Mouse (Mus musculus): ENCODE results near the gene Slc7a11.
"Not testable (repeated sequence)": the region's sequence is repeated elsewhere in the genome, so short reads cannot be mapped to it uniquely, and the experiment has no call there.

The Slc7a11 gene

DNA sequence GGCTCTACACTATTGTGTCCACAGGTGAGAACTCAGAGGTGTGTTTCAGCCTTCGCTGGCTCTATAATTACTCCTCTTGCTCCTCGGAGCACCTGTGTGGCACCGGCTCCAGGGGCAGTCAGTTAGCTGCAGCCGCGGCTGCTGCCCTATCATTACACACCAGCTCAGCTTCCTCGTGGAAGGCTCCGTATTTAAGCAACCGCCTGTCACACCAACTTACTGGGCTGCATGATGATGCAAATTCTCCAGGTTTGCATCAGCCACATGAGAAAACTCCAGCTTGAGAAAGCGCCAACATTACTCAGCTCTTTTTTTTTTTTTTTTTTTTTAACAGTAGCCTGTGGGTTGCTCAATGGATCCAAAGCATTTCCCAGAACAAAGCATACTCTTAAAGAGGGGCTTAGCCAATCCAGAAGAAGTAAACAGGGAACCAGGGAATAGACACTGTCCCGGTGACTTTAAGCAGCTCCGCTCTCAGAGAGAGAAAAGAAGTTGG lies at the start of gene Slc7a11:
Slc7a11 (minus strand) TSS at position 194 of the 496 bp plus-strand sequence.
- in situ Hi-C loops (cut with MboI; ENCODE audit: unreplicated experiment in 2 of 2) = no loop called here

DNA sequence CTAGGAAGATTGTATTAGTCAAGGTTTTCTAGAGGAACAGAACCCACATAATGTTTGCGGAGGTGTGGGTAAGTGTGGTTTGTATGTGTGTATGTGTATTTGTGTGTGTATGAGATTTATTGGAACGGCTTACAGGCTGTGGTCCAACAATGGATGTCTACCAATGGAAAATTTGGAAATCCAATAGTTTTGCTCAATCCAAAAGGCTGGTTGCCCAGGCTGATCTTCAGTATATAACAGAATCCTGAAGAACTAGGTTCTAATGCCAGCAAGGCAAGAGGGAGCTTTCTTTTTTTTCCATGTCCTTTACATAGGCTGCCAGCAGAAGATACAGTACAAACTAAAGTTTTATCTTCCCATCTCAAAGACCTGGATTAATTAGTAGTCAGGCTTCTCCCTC lies 48.3 kb upstream of the Slc7a11 start:
- in situ Hi-C loops (cut with MboI; ENCODE audit: unreplicated experiment in 2 of 2) = no loop called here

DNA sequence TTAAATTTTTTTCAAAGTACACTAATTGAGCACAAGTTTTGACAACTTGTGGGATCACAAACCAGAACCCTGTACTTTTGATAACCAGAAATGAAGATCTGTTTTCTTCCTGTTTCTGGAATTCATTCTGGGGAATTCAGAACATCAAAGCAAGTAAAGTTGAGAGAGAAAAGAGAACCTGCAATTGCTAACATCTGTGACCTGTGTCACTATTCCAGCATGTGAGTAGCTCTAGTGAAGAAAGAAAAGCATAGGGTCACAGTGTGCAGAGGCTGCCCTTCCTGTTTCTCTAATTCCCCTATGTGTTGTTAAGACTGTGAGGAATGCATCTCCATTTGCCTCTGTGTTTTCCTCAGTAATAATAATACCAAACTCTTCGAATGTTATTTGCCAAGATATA lies 40.7 kb upstream of the Slc7a11 start:
- in situ Hi-C loops (cut with MboI; ENCODE audit: unreplicated experiment in 2 of 2) = no loop called here

DNA sequence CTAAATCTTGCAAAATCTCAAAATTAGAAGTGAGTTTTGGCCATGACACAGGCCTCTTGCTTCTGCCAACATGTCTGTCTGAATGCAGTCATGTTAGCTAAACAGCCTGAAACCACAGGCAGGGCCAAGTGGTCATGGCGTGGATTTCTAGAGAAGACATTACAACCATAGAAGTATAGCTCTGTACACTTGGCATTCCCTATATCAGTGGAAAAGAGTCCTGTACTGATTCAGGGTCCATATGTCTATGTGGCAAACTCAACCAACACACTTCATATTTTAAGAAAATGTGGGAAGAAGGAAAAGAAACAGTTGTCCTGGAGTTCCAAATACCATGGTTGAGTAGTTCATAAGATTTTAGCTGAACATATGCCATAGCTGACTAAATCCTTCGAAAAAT lies 18.8 kb upstream of the Slc7a11 start:
- in situ Hi-C loops (cut with MboI; ENCODE audit: unreplicated experiment in 2 of 2) = no loop called here

DNA sequence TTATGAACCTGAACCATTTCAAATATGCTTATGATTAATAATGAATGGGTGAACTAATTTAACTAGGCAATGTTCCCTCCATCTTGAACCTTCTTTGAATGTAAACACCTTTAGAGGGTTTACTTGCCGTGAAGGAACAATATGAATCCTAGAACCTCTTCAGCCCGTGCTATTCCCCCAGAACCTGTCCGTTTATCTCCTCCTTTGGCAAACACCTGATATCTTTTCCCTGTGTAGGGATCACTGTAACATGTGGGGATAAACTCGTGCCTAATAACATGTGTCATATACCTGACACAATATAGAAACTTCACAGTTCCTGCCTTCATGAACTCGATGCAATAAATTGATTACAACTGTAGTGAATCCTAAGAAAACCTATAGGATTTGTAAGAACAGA lies 13.7 kb upstream of the Slc7a11 start:
- in situ Hi-C loops (cut with MboI; ENCODE audit: unreplicated experiment in 2 of 2) = no loop called here

DNA sequence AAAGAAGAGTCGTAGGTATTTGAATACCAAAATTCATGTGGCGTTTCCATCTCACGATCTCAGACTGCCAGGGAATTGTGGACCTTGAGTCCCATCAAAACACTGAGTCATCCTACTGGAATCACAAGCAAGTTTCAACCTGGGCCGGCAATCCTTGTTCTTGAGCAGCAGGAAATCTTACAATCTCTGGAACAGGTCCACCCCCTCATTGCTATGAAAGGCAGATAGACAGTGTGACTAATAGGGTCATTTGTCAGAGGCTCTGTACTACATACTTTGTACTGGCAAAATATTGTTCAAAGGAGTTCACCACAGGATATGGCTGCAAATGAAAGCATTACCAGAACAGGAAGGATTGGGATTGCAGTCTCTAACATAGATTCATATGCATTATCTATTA lies 13.2 kb upstream of the Slc7a11 start:
- in situ Hi-C loops (cut with MboI; ENCODE audit: unreplicated experiment in 2 of 2) = no loop called here

DNA sequence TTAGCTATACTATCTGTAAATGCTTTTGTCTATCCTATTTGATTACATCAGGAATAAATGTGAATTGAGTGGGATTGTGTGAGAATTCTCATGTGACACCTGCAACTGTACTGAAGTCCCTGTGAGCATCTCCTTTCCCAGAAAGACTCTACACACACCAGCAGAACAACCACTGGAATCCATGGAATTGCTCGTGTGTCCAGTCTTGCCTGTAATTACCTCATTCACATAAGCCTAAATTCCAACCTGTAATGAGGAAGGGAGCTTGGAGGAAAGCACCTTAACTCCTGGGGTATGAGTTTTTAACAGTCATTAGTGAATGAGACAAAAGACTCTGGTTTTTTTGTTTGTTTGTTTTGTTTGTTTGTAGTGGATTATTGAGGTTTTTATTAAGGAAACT lies 12.6 kb upstream of the Slc7a11 start:
- in situ Hi-C loops (cut with MboI; ENCODE audit: unreplicated experiment in 2 of 2) = no loop called here

DNA sequence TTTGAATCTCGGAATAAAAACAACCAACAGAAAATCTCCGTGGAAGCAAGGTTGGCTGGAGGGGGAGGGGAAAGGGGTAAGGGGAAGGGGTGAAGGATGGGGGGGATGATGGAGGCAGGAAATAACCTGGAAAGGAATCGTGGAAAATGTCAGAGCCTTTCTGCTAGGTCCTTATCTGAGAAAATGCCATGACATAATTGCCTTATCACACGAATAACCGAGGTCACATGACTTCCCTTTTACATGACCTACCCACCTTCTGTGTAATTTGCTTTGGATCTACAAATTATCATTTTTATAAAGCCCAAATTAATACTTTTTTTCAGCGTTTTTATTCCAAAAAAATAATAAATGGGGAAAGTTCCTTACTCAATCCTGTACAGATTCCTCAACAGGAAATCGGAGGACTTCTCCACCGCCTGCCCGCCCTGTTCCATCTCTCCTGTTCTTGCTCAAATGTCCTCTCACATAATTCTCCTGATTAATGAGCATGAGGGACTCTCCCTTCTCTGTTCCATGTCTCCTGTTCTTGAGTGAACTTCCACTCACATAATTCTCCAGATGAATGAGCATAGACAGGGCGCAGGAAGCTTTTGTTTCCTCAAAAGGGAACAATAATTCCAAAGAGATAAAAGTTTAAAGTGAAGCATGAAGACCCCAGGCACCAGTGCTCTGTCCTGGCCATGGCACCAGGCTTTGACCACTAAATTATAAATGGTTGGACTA lies 1.8 kb upstream of the Slc7a11 start:
- in situ Hi-C loops (cut with MboI; ENCODE audit: unreplicated experiment in 2 of 2) = no loop called here

DNA sequence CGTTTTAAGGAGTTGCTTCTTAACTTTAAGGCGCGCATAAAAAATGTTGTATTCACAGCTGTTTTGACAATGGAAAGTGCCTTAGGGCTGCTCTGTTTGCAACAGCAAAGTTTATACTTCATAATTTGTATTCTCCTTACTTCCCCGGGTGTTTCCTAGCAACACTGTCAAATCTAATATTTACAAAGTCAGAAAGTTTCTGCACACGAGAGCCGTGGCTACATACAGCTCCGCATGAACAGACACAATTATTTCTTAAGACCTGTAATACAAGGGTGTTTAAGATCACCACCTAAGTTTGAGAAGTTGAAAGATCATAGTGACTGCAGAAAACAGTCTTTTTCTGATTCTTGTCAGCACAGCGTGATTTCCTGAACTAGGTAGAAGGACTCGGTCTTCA lies 528 bp upstream of the Slc7a11 start:
- in situ Hi-C loops (cut with MboI; ENCODE audit: unreplicated experiment in 2 of 2) = no loop called here

DNA sequence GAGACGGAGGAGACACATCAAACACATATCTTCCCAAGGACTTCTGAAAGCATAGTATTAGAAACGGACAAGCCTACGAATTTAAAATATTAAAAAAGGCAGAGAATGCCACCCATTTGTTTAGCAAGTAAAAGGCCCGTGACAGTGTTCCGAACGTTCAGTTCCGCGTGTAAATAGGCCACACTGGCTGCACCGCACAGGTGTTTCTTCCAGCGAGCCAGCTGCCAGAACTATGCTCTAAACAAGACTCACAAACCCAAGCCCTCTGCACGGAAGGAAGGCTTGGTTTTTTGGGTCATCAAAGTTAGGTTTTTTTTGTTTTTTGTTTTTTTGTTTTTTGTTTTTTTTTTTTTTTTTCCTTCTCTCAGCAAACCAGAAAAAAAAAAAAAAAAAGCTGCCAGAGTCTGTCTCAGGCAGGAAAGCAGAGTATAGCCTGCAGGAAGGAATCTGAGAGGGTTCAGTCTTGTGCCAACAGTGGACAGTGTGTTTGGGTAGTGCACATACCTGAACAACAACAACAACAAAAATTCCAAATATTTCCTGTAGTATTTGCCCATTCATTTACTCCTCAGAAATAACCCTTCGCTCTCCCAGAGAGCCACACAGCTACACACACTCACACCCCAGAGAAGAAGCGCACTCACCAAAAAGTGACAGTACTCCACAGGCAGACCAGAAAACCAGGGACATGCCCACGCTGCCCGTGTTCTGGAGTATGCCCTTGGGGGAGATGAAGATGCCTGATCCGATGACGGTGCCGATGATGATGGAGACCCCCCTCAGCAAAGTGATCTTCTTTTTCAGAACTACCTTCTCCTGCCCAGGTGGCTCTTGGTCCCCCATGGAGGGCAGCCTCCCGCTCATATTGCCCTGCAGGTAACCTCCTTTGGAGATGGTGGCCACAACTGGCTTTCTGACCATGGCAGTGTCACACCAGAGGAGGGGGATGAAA lies 797 bp downstream of the Slc7a11 start:
- in situ Hi-C loops (cut with MboI; ENCODE audit: unreplicated experiment in 2 of 2) = no loop called here

DNA sequence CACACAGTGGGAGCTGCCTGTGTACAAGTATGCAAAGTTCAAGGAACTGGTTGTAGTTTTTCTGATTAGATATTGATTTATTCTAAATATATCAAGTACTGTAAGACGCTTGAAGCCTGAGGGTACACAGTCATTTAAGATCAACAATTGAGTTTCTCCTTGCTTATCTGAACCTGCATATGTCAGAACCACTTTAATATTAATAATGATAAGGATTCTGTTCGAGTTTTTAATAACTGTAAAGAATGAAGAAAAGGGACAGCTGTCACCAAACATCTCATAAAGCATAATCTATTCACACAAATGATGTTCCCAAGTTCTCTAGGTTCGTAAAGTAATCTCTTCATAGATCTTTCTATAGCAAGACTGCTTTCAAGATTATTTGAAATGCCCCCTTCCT lies 2.1 kb downstream of the Slc7a11 start:
- in situ Hi-C loops (cut with MboI; ENCODE audit: unreplicated experiment in 2 of 2) = no loop called here

DNA sequence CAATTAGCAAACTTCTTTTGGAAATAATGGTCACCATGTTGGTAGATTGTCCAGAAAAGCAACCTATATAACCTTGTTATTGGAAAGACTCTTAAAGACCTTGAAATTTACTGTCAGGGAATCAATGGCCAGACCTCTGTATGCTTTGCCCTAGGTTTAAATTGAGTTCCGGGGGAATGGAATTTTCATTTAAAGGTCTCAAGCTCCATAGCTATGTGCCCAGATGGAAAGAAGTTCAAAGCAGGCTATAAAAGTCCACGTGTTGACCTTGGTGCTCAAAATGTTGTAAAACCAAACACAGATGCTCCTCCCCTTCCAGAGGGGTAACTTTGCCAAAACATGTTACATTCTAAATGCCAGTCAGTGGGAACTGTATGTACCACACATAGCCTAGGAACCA lies 3.0 kb downstream of the Slc7a11 start:
- in situ Hi-C loops (cut with MboI; ENCODE audit: unreplicated experiment in 2 of 2) = no loop called here

DNA sequence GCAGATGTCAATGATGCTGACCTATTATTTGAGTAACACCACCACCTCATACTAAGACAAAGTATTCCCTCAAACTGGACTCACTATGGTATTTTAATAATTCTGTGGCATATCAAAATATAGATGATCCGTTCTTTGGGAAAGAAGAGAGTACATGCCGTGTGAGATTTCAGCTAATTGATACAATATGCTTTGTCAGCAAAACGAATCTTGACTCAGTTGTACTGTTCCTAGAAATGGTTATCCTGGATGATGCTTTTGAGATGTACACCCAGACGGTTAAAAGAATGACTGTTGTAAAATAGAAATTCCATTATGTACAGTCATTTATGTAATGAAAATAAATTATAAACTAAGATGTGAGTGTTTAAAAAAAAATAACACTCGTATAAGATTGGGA lies 4.0 kb downstream of the Slc7a11 start:
- in situ Hi-C loops (cut with MboI; ENCODE audit: unreplicated experiment in 2 of 2) = no loop called here

DNA sequence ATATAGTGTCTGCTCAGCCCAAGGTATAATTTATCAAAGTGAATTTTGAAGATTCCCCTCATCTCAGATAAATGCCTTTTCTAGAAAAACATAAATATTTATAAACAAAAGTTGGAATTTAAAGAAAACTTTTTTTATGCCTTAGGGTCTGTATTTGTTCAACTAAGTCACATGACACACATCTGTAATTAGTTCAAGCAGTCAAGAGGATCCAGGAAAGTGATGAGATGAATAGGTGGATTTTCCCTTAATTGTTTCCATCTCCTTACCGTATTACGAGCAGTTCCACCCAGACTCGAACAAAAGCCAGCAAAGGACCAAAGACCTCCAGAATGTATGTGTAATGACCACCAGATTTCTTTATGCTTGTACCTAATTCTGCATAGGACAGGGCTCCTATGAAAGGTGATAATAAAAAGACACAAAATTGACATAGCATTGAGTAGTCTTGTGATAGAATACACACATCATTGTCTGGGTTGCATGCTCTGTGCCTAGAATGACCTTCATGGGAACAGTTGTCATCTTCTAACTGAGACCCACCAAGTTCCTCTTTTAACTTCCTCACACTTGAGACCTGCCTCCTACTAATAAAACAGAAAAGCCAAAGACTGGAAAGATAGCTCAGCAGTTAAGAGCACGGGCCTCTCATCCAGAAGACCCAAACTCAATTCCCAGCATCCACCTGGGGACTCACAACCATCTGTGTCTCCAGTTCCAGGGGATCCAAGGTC lies 4.7 kb downstream of the Slc7a11 start:
- in situ Hi-C loops (cut with MboI; ENCODE audit: unreplicated experiment in 2 of 2) = no loop called here

DNA sequence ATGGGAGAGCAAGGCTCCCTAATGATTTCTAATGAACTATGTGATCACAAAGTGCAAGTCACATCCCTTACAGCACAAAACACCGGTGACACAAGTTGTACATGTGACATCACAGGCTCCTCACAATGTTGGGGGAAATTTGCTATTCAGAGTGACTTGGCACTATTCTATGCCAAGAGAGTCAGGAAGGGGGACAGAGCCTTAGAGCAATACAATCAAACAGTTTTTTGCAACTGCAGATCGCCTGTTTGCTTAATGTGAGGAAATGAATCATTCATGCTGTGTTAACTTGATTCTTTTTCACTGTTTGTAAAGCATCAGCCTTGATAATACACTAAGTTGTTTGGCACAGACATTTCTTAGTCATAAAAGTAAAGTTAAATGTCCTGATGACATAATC lies 5.3 kb downstream of the Slc7a11 start:
- in situ Hi-C loops (cut with MboI; ENCODE audit: unreplicated experiment in 2 of 2) = not testable (repeated sequence)

DNA sequence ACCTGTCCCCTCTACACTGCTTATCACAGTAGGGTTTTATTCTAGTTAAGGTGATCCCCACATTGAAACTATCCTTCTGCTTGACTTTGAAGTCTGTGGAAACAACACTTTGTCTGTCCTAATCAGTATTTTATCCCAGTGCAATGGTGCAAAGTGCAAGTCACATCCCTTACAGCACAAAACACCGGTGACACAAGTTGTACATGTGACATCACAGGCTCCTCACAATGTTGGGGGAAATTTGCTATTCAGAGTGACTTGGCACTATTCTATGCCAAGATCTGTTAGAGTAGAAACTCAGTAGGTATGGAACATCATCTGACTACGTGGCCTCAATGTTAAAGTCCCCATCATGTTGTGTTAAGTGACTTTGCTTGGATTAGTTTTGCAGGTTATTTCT lies 7.0 kb downstream of the Slc7a11 start:
- in situ Hi-C loops (cut with MboI; ENCODE audit: unreplicated experiment in 2 of 2) = not testable (repeated sequence)

DNA sequence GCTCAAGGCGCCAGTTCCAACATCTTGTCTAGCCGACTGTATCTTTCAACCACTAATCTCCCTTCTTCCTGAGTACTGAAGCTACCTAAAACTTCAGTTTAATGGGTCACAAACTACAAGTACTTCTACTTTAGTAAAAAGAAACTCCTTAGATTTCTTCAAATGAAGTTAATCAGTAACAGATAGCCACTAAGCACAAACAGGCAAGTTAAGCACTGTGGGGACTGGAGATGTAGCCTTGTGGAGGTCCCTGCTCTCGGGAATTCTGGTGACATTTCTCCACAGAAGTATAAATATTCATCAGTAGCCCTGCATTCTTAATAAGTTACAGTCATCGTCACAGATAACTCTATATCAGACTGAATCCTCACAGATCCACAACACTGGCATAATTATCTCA lies 9.6 kb downstream of the Slc7a11 start:
- in situ Hi-C loops (cut with MboI; ENCODE audit: unreplicated experiment in 2 of 2) = no loop called here

DNA sequence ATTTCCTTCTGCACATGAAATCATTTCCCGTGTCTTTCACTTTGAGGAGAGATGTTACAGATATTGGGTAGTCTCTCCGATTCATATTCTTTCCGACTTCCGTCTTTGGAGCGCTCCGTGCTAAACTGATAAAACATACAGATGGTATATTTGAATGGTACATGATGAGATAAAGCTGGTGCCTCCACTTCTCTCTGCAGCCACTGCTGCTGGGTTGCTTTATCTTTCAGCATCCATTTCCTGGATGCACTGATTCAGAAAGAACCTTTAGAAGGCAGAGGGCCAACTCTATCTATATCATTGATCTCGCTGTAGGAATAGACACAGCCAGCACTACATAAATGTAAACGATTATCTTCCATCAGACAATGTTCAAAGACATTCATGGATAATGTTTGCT lies 12.6 kb downstream of the Slc7a11 start:
- in situ Hi-C loops (cut with MboI; ENCODE audit: unreplicated experiment in 2 of 2) = no loop called here

DNA sequence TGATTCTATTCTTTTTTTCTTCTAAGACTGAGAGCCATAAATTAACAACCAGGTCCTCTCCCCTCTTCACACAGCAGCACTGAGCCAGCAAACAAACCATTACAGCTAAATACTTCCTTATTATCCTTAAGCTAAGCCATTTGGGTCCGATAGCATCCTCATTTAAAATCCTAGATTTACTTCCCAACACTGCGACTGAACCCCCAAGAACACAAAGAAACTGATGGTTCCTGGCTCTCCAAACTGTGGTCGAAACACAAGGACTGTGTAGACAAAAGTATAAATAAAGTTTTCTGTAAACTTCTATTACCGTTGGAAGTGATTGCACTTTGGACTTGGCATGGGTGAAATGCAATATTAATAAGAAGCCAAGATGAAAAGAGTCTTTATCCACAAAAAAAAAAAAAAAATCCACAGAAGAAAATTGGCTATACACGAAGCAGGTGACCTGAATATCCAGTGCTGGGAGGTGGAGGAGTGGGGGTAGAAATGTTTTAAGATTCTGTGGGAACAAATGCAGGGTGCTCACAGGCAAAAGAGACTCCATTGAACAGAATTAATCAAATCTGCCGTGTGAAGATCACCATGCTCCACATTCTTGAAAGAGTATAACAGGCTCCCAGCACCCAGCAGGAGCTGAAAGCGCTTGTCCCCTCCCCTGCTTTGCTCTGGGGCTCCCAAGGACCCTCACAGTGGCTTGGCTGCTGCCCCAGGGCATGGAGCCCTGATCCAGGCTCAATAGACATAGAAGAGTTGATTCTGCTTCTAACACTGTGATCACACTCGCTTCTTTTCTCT lies 21.7 kb downstream of the Slc7a11 start:
- in situ Hi-C loops (cut with MboI; ENCODE audit: unreplicated experiment in 2 of 2) = no loop called here

DNA sequence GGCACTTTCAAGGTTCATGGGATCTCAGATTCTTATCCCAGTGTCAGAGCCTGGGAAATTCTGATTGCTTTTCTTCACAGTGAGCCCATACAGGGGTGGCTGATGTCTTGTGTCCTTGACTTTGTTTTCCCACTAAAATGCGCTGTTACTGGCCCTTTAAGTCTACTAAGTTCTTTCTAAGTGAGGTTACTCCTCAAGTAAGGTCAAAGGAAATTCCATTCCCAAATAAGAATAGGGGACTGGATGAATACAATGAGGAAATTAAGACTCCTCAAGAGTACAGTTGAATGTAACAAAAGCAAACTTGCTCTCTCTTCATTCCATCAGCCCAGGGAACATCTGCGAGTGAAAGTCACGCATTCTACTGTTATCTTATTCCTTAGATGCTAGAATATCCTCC lies 24.3 kb downstream of the Slc7a11 start:
- in situ Hi-C loops (cut with MboI; ENCODE audit: unreplicated experiment in 2 of 2) = no loop called here

Measured in v-Abl transformed pro-B cells (cell line).